Mouse (Mus musculus) heart, postnatal 25 days (tissue): ENCODE measurements around the gene Rab11fip4. TPM values are rescaled to one million over a fixed set of nuclear protein-coding genes. Genes with fewer than 3 reads are reported as not detected.
A peak's percentile ranks its signal among the peaks of the same experiment; 100 is the strongest.

Source experiments
- DNase-seq: peaks from one replicate; pipeline ENCODE4 v3.0.0; 2022; ENCODE audit warnings: low spot score
- intact Hi-C: fragments of 180-260 bp; cut with DNase I; formaldehyde crosslinking; loops from one replicate; pipeline ENCODE4 v1.15.1; 2025
- total RNA-seq, 2 experiments: library from RNA; stranded (reverse); gene quantifications; 2 replicates each; pipeline ENCODE4 v1.2.3; 2021

Gene Rab11fip4
- total RNA-seq, 2 experiments from 2014 or later = 0.06 to 0.29 TPM

DNA sequence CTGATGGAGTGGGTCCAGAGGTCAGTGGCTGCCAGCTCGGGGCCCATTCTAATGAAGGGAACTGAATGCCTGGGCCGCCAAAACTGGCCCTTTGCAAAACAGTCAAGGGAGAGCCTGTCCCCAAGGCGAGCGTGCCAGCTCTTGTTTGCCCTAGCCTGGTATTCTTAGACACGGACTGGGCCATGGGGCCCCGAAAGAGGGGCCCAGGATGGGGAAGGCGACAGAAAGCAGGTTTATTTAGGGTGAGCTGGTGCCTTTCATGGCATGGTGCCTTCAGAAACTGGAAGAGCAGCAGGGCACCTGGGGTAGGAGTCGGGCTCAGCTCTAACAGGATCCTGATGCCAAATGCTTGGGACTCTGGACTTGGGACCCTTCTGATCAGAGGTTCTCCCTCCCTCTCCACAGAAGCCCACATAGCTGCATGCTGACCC lies 56.1 kb downstream of the Rab11fip4 start:
- intact Hi-C loops = no loop called here
- no peak for DNase-seq

DNA sequence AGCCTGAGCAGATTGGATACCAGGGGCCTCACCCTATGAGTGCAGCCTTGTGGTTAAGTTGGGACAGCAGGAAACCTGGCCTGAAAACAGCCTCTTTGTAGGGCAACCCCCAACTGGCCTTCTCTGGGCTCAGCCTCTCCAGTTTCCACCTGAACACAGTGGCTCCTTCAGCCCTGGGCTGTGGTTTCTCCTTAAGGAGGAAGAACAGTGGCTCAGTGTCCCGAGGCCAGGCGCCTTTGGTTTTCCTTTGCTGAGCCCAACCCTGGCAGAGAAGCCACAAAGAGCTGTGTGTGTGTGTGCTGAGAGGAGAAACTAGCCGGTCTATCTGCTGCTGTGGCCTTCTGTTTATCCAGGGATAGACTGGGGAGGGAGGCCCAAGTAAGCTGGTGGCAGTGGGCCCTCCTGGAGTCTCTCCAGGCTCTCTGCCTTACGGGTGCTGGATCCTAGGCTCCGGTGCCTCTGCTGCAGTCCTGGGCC lies 59.4 kb downstream of the Rab11fip4 start:
- intact Hi-C loops = no loop called here

DNA sequence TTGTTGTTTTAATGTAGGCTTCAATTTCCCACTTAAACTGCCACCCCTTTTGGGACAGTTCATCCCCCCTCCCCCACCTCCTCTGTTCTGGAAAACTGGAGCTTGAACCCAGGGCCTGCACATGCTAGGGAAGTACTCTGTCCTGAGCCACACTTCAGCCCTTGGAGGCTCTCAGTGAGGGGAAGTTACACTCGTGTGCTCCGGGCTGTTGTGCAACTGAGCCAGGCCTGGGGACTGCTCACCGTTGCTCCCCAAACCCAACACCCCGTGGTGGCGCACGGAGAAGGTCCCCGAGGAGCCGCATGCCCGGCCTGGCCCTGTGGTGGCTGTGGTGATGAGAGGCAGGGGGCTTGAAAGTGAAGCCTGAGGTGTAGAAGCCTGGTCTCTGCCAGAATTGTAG lies 61.2 kb downstream of the Rab11fip4 start:
- intact Hi-C loops = no loop called here
- DNase-seq = no peak

More for the DNA sequence above, 59.4 kb downstream of the Rab11fip4 start:
- DNase-seq = no peak

DNA sequence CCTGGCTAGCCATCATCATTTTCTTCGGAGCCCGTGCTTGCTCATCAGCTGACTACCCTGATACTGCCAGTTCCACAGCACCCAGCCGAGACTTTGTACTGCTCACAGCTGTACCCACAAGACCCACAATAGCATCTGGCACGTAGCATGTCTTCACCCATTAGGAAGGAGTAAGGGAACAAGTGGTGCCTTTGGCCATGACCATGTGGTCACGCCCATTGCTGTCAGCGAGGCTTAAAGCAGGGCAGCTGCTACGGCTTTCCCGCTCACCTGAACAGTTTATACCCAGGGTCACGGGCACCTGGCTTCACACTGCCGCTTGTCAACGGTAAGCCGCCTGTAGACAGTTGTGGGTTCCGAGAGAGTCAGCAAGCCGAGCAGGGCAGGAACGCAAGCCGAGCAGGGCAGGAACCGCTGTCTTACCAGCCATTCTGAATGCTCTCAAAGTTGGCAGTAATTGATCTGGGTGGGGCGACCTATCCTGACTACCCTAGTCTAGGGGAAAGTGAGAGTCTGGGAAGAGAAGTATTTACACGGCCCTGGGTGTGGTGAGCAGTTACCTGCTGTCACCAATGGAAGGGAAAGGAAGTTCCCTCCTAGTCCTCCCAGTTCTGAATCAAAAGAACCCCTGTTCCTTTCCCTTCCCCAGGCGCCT lies 62.0 kb downstream of the Rab11fip4 start:
- DNase-seq = no peak
- intact Hi-C loops = no loop called here

DNA sequence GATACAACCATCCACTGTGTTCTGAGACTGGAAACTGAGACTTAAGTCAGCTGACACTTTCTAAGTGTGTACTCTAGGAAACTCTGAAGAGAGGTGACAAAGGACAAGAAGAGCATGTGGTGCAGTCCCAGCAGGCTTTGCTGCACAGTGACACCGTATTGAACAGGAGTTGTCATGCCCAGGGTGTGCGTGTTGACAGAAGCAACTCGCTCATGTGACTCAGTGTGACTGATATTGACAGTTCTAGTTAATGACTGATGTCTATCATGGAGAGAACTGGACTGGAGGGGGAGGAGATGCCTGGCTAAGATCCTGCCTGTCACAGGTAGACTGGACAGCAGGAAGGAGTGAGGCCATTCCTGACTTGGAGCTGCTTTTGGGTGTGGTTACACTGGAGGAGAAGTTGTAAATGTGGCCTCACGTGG lies 63.4 kb downstream of the Rab11fip4 start:
- intact Hi-C loops = no loop called here
- DNase-seq = no peak

DNA sequence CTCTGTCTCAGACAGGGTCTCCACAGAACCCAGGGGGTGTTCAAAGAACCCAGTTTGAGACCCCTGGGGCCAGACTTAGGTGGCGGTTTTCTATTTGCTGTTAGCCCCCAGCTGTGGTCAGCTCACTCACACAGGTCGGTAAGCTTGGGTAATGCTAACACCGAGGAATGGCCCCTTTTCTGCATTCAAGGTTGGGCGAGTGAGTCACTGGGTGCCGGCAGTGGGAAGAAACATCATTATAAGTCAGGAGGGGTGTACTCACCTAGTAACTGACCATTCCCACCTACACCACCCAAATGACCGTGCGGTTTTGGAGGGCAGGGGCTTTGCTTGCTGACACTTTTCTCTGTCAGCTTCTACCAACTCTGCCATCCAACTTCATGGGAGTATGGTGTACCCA lies 64.6 kb downstream of the Rab11fip4 start:
- intact Hi-C loops = no loop called here
- DNase-seq = no peak

DNA sequence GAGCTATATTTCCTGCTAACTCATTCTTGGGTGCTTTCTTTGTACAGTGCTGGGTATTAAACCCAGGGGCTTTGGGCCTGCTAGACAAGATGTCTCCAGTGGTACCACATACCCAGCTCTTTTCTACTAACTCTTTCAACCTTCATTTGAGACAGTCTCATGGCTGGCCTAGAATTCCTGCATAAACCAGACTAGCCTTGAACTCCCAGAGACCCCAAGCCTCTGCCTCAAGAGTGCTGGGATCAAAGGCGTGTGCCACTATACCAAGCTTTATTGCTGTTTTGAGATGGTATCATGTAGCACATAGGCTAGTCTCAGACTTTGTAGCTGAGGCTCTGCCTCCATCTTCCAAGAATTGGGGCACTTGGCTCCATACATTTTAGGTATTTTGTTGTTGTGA lies 65.5 kb downstream of the Rab11fip4 start:
- no peak for DNase-seq
- intact Hi-C loops = no loop called here

DNA sequence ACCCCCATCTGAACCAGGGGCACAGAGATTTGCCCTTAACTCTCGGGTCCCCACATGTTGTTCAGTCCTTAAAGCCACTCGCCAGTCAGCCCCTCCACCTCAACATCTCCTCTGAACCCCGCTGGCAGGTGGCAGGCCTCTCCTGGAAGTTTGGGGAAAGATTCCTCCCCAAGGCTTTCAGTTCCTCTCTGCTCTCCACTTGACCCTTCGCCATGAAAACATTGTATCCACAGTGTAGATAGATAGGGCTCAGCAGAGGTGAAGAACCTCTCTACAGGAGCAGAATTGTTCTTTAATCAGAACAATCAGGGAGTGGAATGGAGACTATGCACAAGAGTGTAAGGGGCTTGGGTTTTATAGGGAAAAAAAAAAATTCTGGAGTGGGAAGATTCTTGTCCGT lies 66.0 kb downstream of the Rab11fip4 start:
- intact Hi-C loops = no loop called here
- DNase-seq = no peak

DNA sequence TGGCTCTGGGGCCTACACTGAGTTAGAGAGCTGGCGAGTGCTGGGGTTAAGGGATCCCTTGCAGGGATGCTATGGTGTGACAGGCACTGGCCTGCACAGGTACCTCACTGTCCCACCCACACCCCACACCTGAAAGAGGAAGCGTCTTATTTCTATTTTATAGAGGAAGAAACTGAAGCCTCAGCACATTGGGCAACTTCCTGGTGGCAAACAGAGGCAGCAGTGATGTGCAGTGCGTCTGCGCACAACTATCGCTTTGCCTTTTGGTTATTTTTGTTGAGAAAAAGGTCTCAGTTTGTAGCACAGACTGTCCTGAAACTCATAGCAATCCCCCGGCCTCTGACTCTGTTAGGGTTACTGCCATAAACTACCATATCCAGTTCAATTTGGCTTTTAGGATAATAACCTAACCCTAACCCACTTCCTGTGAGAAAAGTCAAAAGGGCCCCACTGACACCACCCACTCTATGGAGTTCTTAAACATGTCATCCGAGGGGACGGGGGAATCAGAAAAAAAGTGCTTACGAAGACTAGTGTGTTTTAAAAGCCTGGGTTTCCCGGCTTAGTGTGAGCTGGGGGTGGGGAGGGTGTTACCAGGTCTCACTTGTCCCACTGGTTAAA lies 67.3 kb downstream of the Rab11fip4 start:
- no peak for DNase-seq
- intact Hi-C loops = no loop called here

DNA sequence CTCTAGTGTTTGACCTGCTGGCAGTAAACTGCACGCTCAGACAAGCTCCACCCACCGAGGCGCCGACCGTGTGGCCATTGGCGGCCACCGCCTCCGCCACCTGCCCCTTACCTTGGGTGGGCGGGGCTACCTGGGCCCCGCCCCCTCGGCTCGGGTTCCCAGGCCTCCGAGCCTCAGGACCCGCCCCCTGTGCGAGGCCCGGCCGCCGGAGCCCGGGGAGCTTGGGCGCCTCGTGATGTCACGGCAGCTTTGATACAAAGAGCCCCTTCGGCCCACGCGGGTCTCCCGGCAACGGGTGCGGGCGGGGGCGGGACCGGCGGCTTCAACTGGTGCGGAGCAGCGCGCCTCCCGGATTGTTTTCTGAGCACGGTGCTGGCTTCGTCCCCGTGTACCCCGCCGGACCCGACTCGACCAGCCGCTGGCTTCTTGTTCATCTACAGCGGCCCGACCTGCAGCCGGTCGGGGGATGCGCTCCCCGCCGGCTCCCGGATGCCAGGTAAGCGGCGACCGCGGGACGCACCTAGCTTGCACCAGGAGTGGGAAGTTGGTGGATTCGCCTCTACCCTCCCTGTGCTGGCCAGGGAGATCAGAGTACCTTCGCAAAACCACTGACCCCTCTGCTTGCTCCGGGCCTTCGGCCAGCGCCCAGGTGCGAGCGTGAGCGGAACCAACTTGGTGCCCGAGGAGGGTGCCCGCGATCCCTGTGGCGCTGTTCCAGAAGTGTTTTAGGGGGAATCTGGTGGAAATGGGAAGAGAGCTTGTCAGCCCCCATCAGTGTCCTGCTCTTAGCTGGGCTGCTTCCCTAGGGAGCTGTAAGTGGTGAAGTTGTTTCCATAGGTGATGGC lies 69.6 kb downstream of the Rab11fip4 start:
- DNase-seq = no peak

DNA sequence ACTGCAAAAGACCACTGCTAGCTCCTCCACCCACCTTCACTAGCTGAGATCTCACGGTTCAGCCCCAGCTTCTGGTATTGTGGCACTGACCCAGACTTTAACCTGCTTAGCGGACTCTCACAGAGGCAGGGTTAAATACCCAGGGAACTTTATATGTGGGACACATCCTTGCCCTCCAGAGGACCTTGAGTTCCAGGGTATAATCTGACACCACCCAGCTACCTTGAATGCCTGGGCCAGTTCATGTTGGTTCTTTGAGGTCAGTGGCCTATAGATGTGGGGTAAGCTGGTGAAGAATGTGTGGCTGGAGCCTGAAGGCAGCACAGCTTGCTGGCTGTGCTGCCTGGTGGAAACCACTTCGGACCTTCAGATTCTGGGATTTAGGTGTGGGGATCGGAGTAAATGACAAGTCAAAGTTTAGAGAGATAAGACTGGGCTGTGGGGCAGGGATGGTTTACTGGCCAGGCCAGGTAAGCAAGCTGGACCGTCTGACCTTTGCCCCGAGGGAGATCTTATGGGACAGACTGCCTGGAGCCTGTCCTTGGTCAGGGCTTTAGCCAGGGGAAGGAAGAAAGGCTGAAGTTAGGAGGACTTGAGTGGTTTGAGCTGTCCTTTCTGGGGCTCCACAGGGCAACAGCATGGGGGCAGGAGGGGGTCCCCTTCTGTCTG lies 71.0 kb downstream of the Rab11fip4 start:
- intact Hi-C loops = no loop called here
- DNase-seq = no peak

More for the DNA sequence above, 69.6 kb downstream of the Rab11fip4 start:
- intact Hi-C loops = no loop called here

DNA sequence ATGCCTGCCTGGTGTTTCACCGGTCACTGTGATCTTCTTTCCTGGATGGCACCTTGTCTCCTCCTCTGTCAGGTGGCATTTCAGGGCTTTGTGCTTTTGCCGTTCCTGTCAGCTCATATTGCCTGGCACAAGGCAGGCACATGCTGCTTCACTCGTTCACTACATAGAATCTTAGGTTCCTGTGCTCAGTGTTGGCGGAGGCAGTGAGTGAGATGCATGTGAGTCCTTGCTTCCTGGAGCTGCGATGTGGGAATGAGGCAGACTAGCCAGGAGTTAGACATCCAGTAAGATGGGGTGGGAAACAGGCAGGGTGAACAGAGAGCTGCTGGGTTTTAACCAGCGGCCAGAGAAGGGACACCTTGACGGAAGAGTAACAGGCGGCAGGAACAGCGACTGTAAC lies 72.1 kb downstream of the Rab11fip4 start:
- DNase-seq = no peak
- intact Hi-C loops = no loop called here

DNA sequence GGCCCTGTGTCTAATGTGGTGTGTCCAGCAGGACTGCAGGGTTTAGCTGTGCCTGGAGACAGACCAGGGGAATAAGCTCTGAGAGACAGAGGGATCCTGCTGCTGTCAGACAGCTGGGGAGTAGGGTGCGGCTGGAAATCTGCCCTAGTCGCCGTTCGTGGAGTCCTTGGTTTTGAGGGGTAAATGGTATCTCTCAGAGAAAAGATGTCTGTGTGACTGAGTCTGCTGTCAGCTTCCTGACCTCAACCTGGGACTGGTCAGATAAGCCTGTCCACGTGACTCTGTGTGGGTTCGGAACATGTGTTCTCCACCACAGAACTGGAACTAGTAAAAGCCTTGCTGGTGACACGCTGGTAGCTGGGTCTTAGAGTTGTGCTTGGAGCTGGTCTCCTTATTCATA lies 72.6 kb downstream of the Rab11fip4 start:
- DNase-seq = no peak
- intact Hi-C loops = no loop called here

DNA sequence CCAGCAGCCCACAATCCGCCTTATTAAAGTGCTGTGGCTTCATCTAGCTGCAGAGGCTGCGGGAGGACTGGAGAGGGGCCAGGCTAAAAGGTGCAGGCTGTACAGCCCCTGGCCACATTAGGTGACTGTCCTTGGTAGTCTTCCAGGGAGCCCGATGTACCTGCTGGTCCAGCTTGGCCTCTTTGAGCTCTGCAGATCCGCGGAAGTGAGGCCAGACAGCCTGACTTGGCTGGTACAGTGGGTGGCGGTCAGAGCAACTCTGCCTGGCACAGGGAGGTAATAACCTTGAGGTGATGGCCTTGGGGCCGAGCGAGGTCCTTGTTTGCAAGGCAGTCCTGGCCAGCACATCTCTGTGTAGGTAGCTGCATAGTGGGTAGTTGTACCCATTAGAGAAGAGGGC lies 75.5 kb downstream of the Rab11fip4 start:
- intact Hi-C loops = no loop called here
- DNase-seq = peak; percentile 16

DNA sequence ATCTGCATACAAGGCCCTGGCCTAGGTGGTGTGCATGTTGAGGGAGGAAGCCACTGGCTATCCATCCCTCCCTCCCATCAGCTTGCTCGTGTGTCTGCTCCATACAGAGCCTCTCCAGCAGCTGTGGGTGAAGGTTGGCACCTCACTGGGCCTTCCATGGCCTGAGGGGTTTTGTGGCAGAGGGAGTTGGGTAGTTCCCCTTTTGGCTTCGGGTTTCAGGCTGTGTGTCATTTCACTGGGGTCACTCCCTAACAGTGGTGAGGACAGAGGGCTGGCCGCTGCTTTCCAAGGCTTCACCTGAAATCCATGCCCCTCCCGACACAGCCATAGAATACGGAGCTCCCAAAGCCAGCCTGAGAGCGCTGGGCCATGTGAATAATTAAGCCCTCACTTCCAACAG lies 78.2 kb downstream of the Rab11fip4 start:
- intact Hi-C loops = no loop called here
- DNase-seq = no peak

DNA sequence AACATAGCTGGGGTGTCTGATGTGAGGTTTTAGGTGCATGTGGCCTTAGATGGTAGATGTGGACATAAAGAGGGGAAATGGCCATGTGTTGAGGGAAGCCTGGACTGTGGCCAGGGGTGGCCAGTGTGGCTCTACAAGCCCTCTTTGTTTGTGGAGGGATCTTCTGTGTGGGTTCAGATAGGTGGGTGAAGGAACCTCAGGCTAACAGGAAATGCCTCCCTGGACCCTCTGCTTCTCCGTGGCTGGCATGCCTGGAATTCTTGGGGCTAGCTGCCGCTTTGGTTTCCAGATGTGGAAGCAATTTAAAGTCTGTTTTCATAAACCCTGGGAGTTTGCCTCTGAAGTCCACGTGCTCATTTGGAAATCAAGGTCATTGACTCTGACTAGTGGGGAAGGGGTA lies 78.9 kb downstream of the Rab11fip4 start:
- DNase-seq = no peak
- intact Hi-C loops = no loop called here

DNA sequence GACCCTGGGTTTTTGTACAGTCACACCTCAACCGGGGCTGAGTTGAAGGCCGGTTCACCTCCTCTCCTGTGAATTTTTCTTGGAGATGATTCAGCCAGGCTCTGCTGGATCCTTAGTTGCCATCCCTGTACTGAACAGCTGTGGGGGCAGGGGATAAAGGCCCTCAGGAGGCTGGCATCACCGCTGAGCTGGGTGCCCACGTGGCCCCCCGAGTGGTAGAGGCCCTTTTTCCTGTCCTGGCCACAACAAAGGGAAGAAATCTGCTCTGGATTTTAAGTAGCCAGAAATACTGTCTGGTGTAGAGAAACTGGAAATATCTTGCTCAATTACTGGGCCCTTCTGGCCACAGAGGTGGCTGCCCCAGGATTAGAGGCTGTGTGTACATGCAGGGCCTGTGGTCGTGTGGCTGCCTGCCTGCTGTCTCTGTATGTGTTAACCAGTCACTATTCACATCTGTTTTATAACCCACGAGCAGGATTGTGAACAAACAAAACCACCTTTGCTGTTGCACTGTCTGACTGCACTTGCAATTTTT lies 79.5 kb downstream of the Rab11fip4 start:
- no peak for DNase-seq
- intact Hi-C loops = no loop called here

DNA sequence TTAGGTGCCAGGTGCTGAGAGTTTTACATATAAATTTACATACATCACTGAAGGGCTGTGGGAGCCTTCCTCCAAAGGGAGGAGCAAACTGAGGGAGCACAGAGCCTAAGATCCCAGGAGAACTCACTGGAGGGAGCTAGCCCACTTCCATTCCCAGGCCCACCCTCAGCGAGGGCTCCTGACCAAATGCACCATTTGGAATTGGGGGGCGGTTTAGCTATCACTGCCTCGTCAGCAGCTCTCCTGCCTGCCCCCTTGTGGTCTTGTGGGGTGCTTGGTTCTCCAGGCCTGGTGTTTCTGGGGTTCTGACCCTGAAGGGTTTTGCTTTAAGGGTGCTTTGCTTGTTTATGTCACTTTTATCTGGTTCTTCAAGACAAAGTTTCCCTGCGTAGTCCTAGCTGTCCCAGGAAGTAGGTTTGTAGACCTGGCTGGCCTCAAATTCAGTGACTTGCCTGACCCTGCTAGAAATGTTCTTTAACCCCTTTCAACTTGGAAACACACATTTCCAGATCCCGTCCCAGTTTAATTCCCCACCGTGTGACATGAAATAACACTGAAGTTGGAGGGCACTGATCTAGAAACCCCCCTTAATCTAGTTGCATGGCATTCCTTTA lies 80.8 kb downstream of the Rab11fip4 start:
- DNase-seq = no peak
- intact Hi-C loops = no loop called here

DNA sequence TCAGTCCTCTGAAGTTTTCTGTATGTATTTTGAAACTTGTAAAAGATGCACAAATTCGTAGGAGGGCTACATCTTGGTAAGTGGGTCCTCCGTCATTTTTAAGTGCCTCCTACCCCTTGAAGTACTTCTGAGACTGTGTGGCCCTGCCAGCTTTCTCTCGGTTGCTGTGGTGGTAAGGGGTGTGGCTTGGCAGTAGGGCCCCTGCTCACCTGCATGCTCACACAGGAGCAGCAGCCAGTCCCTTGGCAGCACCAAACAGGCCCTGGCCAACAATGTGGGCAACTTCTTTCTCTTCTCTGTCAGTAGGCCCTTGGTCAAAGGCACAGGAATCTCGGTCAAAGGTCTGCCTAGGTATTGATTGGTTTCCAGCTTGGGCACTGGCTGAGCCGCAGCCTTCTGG lies 82.1 kb downstream of the Rab11fip4 start:
- no peak for DNase-seq
- intact Hi-C loops = no loop called here

DNA sequence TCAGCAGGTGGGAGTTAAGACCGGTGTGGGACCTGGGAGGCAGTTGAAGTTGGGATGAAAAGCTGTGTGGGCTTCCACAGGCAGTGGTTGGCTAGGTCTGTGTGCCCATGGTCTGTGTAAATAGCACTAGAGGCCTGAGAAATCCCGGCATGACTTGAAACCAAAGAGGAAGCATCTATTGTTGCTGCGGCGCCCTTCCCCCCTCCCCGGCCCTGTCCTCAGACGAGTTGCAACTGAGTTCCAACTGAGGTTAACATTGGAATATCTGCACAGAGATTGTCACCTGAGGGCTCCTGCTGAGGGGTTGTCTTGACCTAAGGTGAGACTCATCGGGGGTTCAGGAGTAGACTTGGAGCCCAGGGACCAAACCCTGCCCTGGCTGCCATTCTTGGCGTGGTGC lies 82.7 kb downstream of the Rab11fip4 start:
- intact Hi-C loops = no loop called here
- DNase-seq = no peak
